Mouse (Mus musculus): Measurements from ENCODE around the gene Cyp2f2. TPM values are rescaled to one million over a fixed set of nuclear protein-coding genes. Genes with fewer than 3 reads are reported as not detected.

Cyp2f2 gene
- total RNA-seq (2021): under 1 TPM; 0.41 to 0.59 TPM
- long read RNA-seq, experiment 1, partial matches to known transcripts: 2 of 3 reads
- long read RNA-seq, experiment 1, other reads (novel, unspliced or antisense): 0 of 3 reads
- long read RNA-seq, experiment 2, partial matches to known transcripts: 0 of 1 reads
- long read RNA-seq, experiment 2, other reads (novel, unspliced or antisense): 1 of 1 reads

GRCm38 (mm10) chr7:27119676-27120075 lies at the start of gene Cyp2f2:
TSS of gene Cyp2f2 (plus strand) at chr7:27119909.
- no peak for DNase-seq (ENCODE audit: low spot score in 2 of 2)

- DNase-seq (ENCODE audit: low spot score in 2 of 2): no peak
Observed at GRCm38 (mm10) chr7:27078641-27079040, 41.1 kb upstream of the Cyp2f2 start.

- DNase-seq (ENCODE audit: low spot score in 2 of 2): no peak
Observed at GRCm38 (mm10) chr7:27081625-27082024, 38.1 kb upstream of the Cyp2f2 start.

- DNase-seq (ENCODE audit: low spot score in 2 of 2): no peak
Observed at GRCm38 (mm10) chr7:27091039-27091438, 28.7 kb upstream of the Cyp2f2 start.

GRCm38 (mm10) chr7:27092038-27092703 lies 27.5 kb upstream of the Cyp2f2 start:
- DNase-seq (ENCODE audit: low spot score in 2 of 2): no peak

- no peak for DNase-seq (ENCODE audit: low spot score in 2 of 2)
Observed at GRCm38 (mm10) chr7:27092882-27093281, 26.8 kb upstream of the Cyp2f2 start.

- DNase-seq (ENCODE audit: low spot score in 2 of 2): peak in 1 of 2 experiments; percentile 0
Observed at GRCm38 (mm10) chr7:27104882-27105281, 14.8 kb upstream of the Cyp2f2 start.

- DNase-seq (ENCODE audit: low spot score in 2 of 2): no peak
Observed at GRCm38 (mm10) chr7:27110327-27110726, 9.4 kb upstream of the Cyp2f2 start.

GRCm38 (mm10) chr7:27111038-27111437 lies 8.7 kb upstream of the Cyp2f2 start:
- DNase-seq (ENCODE audit: low spot score in 2 of 2): no peak

GRCm38 (mm10) chr7:27111987-27112386 lies 7.7 kb upstream of the Cyp2f2 start:
- no peak for DNase-seq (ENCODE audit: low spot score in 2 of 2)

- no peak for DNase-seq (ENCODE audit: low spot score in 2 of 2)
Observed at GRCm38 (mm10) chr7:27118033-27118511, 1.6 kb upstream of the Cyp2f2 start.

GRCm38 (mm10) chr7:27124305-27124832 lies 4.7 kb downstream of the Cyp2f2 start:
- DNase-seq (ENCODE audit: low spot score in 2 of 2): no peak

GRCm38 (mm10) chr7:27124969-27125368 lies 5.3 kb downstream of the Cyp2f2 start:
- no peak for DNase-seq (ENCODE audit: low spot score in 2 of 2)

GRCm38 (mm10) chr7:27128162-27128561 lies 8.5 kb downstream of the Cyp2f2 start:
- DNase-seq (ENCODE audit: low spot score in 2 of 2): peak in 1 of 2 experiments; percentile 29

- no peak for DNase-seq (ENCODE audit: low spot score in 2 of 2)
Observed at GRCm38 (mm10) chr7:27128946-27129345, 9.2 kb downstream of the Cyp2f2 start.

GRCm38 (mm10) chr7:27129811-27130210 lies 10.1 kb downstream of the Cyp2f2 start:
- DNase-seq (ENCODE audit: low spot score in 2 of 2): no peak

GRCm38 (mm10) chr7:27130521-27131370 lies 11.0 kb downstream of the Cyp2f2 start:
- DNase-seq (ENCODE audit: low spot score in 2 of 2): no peak

GRCm38 (mm10) chr7:27131387-27131786 lies 11.7 kb downstream of the Cyp2f2 start:
- DNase-seq (ENCODE audit: low spot score in 2 of 2): no peak

GRCm38 (mm10) chr7:27132588-27132987 lies 12.9 kb downstream of the Cyp2f2 start:
- peak in 1 of 2 experiments; percentile 54 for DNase-seq (ENCODE audit: low spot score in 2 of 2)

- peak in 1 of 2 experiments; percentile 48 for DNase-seq (ENCODE audit: low spot score in 2 of 2)
Observed at GRCm38 (mm10) chr7:27133156-27133555, 13.4 kb downstream of the Cyp2f2 start.

- DNase-seq (ENCODE audit: low spot score in 2 of 2): no peak
Observed at GRCm38 (mm10) chr7:27133757-27134156, 14.0 kb downstream of the Cyp2f2 start.
